Mouse (Mus musculus): Measurements from ENCODE around the gene Cacnb1.
A peak's percentile ranks its signal among the peaks of the same experiment; 100 is the strongest.

DNA sequence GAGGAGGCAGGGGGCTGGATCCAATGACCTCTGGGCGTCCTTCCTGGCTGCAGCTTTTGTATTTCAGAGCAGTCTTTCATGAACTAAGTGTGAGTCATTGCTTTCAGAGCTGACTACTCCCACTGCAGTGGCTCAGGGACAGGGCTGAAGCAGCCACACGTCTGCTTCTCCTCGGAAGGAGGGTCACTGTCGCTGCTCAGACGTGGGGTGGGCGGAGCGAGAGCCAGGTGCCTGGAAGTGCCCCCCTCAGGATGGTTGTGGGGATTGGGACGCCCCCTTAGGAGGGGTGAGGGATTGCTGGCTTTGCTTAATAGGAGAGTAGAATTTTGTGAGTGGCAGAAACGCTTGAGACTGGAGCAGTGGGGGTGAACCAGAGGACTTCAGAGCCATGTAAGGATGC, 34.6 kb upstream of the Cacnb1 start:
- TF ChIP-seq POLR2A (IDR thresholded peaks at IDR 0.05; ENCODE audit: insufficient read length, low read depth): peak; percentile 63
- no peak for TF ChIP-seq MYOG (IDR thresholded peaks at IDR 0.05; ENCODE audit: control insufficient read depth in 1 of 3, insufficient read depth in 1 of 3, insufficient read length in 2 of 3, low read depth in 2 of 3)
- TF ChIP-seq USF1 (IDR thresholded peaks at IDR 0.05; ENCODE audit: low read depth): no peak
- no peak for TF ChIP-seq MAX (IDR thresholded peaks at IDR 0.05; ENCODE audit: low read depth)
- TF ChIP-seq E2F4 (IDR thresholded peaks at IDR 0.05; ENCODE audit: insufficient read depth): no peak
